Comparison of ENCODE assay signal across 9 mouse cellular contexts in the genomic region with DNA sequence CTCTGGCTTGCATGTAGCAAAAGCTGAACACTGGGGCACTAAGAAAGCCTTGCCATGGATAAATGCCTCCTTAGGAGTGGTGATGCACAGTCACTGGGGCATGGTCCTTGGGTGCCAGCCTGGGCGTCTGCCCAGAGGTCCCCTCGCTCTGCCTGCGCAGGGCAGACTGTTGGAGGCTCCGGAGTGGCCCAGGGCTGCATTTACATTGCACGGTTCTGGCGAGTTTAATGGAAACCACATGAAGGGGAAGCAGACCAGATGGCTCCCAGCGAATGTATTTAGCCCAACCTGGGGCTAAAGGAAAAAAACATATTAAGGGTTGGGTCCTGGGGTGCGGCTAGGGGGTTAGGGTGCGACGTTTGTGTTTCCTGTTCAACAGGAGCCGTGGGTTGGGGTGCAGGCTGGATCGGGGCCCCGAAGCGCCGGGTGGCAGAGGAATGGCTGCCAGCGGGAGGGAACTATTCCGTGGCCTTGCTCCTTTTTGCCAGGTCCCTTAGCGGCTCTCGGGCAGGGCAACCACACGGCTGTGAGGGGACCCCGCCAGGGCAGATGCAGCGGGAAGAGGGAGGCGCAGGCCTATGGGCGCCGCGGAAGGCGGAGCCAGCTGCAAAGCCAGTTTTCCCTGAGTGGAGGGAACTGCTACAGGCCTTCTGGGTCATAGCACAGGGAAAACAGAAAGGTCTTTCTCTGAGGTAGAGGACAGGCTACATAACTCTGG. TPM values are rescaled to one million over a fixed set of nuclear protein-coding genes. Genes with fewer than 3 reads are reported as not detected.
A peak's percentile ranks its signal among the peaks of the same experiment; 100 is the strongest.
DNase-seq lines count a peak whose midpoint lies in the region; ATAC-seq lines count a peak whose summit lies in the region.
"Had no signal": no experiment of that assay in that cellular context is flagged by ENCODE, and none has a peak within 500 bp of the region (broad histone marks: within the 10 kb centered on the region; RNA-seq: fewer than 3 reads in every experiment).

No protein-coding gene starts in this region.

- no peaks in the 10 kb centered on the region for H3K9me3 ChIP-seq in embryonic facial prominence, embryonic 12.5 days
- 0 out of 2 replicates have a peak, but pooled peaks cover 7% of the 10 kb centered on the region for H3K9me3 ChIP-seq in heart, embryonic 13.5 days
- H3K9me3 ChIP-seq in stomach, embryonic 16.5 days (replicated peaks; ENCODE audit: control insufficient read depth, low read length) = no peaks in the 10 kb centered on the region

- no peaks in the 10 kb centered on the region for H3K36me3 ChIP-seq in embryonic facial prominence, embryonic 12.5 days
- no peaks in the 10 kb centered on the region for H3K36me3 ChIP-seq in heart, embryonic 13.5 days
- H3K36me3 ChIP-seq in macrophage (ENCODE audit: inconsistent target) = no peaks in the 10 kb centered on the region
- H3K36me3 ChIP-seq in stomach, embryonic 16.5 days (ENCODE audit: control insufficient read depth, insufficient read depth, low read length) = no peaks in the 10 kb centered on the region

- H3K4me2 ChIP-seq in embryonic facial prominence, embryonic 12.5 days (replicated peaks) = peak overlapping the region; percentile 44
- H3K4me2 ChIP-seq in heart, embryonic 13.5 days = peak overlapping the region; percentile 75
- H3K4me2 ChIP-seq in stomach, embryonic 16.5 days (ENCODE audit: low read depth, low read length) = peak overlapping the region; percentile 76

- H3K27ac ChIP-seq in embryonic facial prominence, embryonic 12.5 days = peak overlapping the region; percentile 95
- H3K27ac ChIP-seq in heart, embryonic 13.5 days (replicated peaks) = peak overlapping the region; percentile 94
- peak overlapping the region; percentile 2; the same call in 1 of the 2 replicates for H3K27ac ChIP-seq in macrophage
- peak overlapping the region; percentile 95 for H3K27ac ChIP-seq in stomach, embryonic 16.5 days (ENCODE audit: low read length)

- no peaks in the 10 kb centered on the region for H3K79me2 ChIP-seq in macrophage (ENCODE audit: inconsistent target)

- ATAC-seq in embryonic facial prominence, embryonic 12.5 days (ENCODE audit: insufficient number of reproducible peaks, insufficient read depth, low FRiP score, low TSS enrichment) = peak; percentile 84
- no peak for ATAC-seq in heart, embryonic 13.5 days (ENCODE audit: extremely low read depth, insufficient number of reproducible peaks, low FRiP score, low TSS enrichment)
- peak; percentile 75 for ATAC-seq in stomach, embryonic 16.5 days (ENCODE audit: insufficient read depth, low FRiP score)

- H3K4me3 ChIP-seq in embryonic facial prominence, embryonic 12.5 days = peak overlapping the region; percentile 13
- H3K4me3 ChIP-seq in heart, embryonic 13.5 days = peak overlapping the region; percentile 48
- no peak overlapping the region for H3K4me3 ChIP-seq in macrophage (ENCODE audit: inconsistent target)
- H3K4me3 ChIP-seq in stomach, embryonic 16.5 days (replicated peaks; ENCODE audit: low read length) = peak overlapping the region; percentile 44

- H3K9ac ChIP-seq in embryonic facial prominence, embryonic 12.5 days = peak overlapping the region; percentile 2; the same call in 1 of the 2 replicates
- peak overlapping the region; percentile 80 for H3K9ac ChIP-seq in heart, embryonic 13.5 days
- peak overlapping the region; percentile 76 for H3K9ac ChIP-seq in stomach, embryonic 16.5 days (ENCODE audit: low read length)

- no peaks in the 10 kb centered on the region for H3K27me3 ChIP-seq in embryonic facial prominence, embryonic 12.5 days
- H3K27me3 ChIP-seq in heart, embryonic 13.5 days (replicated peaks) = no peaks in the 10 kb centered on the region
- H3K27me3 ChIP-seq in stomach, embryonic 16.5 days (ENCODE audit: control insufficient read depth, insufficient read depth, low read length) = no peaks in the 10 kb centered on the region

- WGBS in embryonic facial prominence, embryonic 12.5 days = 2% methylated on average over 27 of the region's 27 CpGs
- 6% methylated on average over 27 of the region's 27 CpGs for WGBS in heart, embryonic 13.5 days
- 28% methylated on average over 20 of the region's 27 CpGs for WGBS in macrophage (ENCODE audit: missing documents)
- WGBS in stomach, embryonic 16.5 days = 8% methylated on average over 27 of the region's 27 CpGs

- DNase-seq in ES-CJ7 (ENCODE audit: low read depth, low spot score) = peak; percentile 55
- DNase-seq in adrenal gland, adult 8-10 months = peak; percentile 19
- peak; percentile 40 for DNase-seq in kidney, postnatal 14 days
- no peak for DNase-seq in layer of hippocampus, adult 18-20 months (ENCODE audit: low spot score in 2 of 2)

- peaks cover 30% of the 10 kb centered on the region for H3K4me1 ChIP-seq in embryonic facial prominence, embryonic 12.5 days
- H3K4me1 ChIP-seq in heart, embryonic 13.5 days = peaks cover 52% of the 10 kb centered on the region
- H3K4me1 ChIP-seq in stomach, embryonic 16.5 days (ENCODE audit: control insufficient read depth, insufficient read depth, low read length) = peaks cover 25% of the 10 kb centered on the region

RNA-seq across cellular contexts. Expression of a gene that starts 38.6 kb away (rescaled TPM):
- total RNA-seq in adrenal gland, adult 8-10 months (2022) = under 1 TPM in 2 of 4 experiments, not detected in 2; 0.40 to 0.49 TPM
- polyA plus RNA-seq in embryonic facial prominence, embryonic 12.5 days (2016; fragmentation: Nextera tagmentation; extraction: Ambion mirVana) = not detected in 2 replicates
- polyA plus RNA-seq in heart, embryonic 13.5 days (2015; fragmentation: Nextera tagmentation; extraction: Ambion mirVana) = not detected in 2 replicates
- total RNA-seq in macrophage (2018; cell fraction: chromatin; rRNA removed) = 1 to 10 TPM in 2 of 26 experiments, not detected in 24; 1.1 to 1.5 TPM
- not detected for total RNA-seq in macrophage (2018; cell fraction: cytosol; rRNA removed)
- not detected for total RNA-seq in macrophage (2018; cell fraction: nucleus; rRNA removed)
- not detected in 3 replicates for polyA plus RNA-seq in macrophage (2018)
- not detected in 2 replicates for polyA plus RNA-seq in stomach, embryonic 16.5 days (2015; fragmentation: Nextera tagmentation; extraction: Ambion mirVana)
- not detected for total RNA-seq in layer of hippocampus, adult 18-20 months (2021)
- total RNA-seq: left cerebral cortex, postnatal 10 days had no signal

Comparison
In these comparisons a context has a peak if more than half of its experiments do, and no peak if none do; other contexts are left out.
1. DNase-seq: peak in ES-CJ7 (single experiment), adrenal gland, adult 8-10 months (single experiment) and kidney, postnatal 14 days (single experiment); none in layer of hippocampus, adult 18-20 months (0 of 2).
2. H3K27ac ChIP-seq: peak in every context shown above with its lines; median percentile 95 in embryonic facial prominence, embryonic 12.5 days; 95 in stomach, embryonic 16.5 days; 94 in heart, embryonic 13.5 days; 2 in macrophage.
3. H3K9ac ChIP-seq: peak in every context shown above with its lines; median percentile 80 in heart, embryonic 13.5 days; 76 in stomach, embryonic 16.5 days; 2 in embryonic facial prominence, embryonic 12.5 days.
4. Peak in every context shown above with its lines, with median percentiles within 50 percentile points of each other: H3K4me2 ChIP-seq.